Mouse (Mus musculus) midbrain, embryonic 11.5 days (tissue): ENCODE measurements around the gene Cd33. TPM values are rescaled to one million over a fixed set of nuclear protein-coding genes. Genes with fewer than 3 reads are reported as not detected.

Experiments used
- ATAC-seq: fragments of 200-750 bp; cut with Nextera tagmentation; 2 replicates; pipeline ENCODE4 v1.8.0; 2017; ENCODE audit warnings: moderate TSS enrichment, moderate library complexity; ENCODE audit not compliant: low FRiP score
- DNase-seq: peaks from one replicate; pipeline ENCODE4 v3.0.0; 2015; ENCODE audit warnings: low spot score; ENCODE audit errors: missing footprints
- H3K27ac ChIP-seq: fragments of 300-500 bp; sonication (generic); 2 replicates; pipeline ENCODE4 v1.5.1; 2014; ENCODE audit warnings: low read depth, low read length
- H3K27me3 ChIP-seq: fragments of 300-500 bp; sonication (generic); 2 replicates; pipeline ENCODE4 v1.6.1; 2014; ENCODE audit warnings: mild to moderate bottlenecking, low read length, moderate library complexity, mixed read lengths; ENCODE audit not compliant: control insufficient read depth, insufficient read depth
- H3K36me3 ChIP-seq: fragments of 300-500 bp; sonication (generic); 2 replicates; pipeline ENCODE4 v1.6.1; 2014; ENCODE audit warnings: mild to moderate bottlenecking, low read length, moderate library complexity, mixed read lengths; ENCODE audit not compliant: control insufficient read depth, insufficient read depth
- H3K4me1 ChIP-seq: fragments of 300-500 bp; sonication (generic); 2 replicates; pipeline ENCODE4 v1.6.1; 2014; ENCODE audit warnings: low read length; ENCODE audit not compliant: control insufficient read depth, insufficient read depth
- H3K4me2 ChIP-seq: fragments of 300-500 bp; sonication (generic); 2 replicates; pipeline ENCODE4 v1.6.1; 2014; ENCODE audit warnings: mild to moderate bottlenecking, moderate library complexity
- H3K4me3 ChIP-seq: fragments of 300-500 bp; sonication (generic); 2 replicates; pipeline ENCODE4 v1.5.1; 2014; ENCODE audit warnings: low read depth, low read length
- H3K9ac ChIP-seq: fragments of 300-500 bp; sonication (generic); 2 replicates; pipeline ENCODE4 v1.6.1; 2014; ENCODE audit warnings: low read length
- H3K9me3 ChIP-seq: fragments of 300-500 bp; sonication (generic); 2 replicates; pipeline ENCODE4 v1.6.1; 2016; ENCODE audit warnings: low read length; ENCODE audit not compliant: control insufficient read depth
- WGBS: fragments of 180-500 bp; shearing (Covaris S2); extraction: QIAGEN DNeasy Blood & Tissue Kit; methylation state at CpG from one replicate; pipeline ENCODE4 v1.1.7; 2014; 5-methylcytosine and 5-hydroxymethylcytosine counted together
- polyA plus RNA-seq: library from polyadenylated mRNA; unstranded; fragments of >200 nt; fragmentation: Nextera tagmentation; extraction: Ambion mirVana; gene quantifications from 2 replicates; pipeline ENCODE4 v1.2.1, GENCODE M21; 2014

Cd33 gene
- polyA plus RNA-seq, 1 experiment from 2014 or later, result 0.70 TPM

GRCm38 (mm10) chr7:43556901-43557300, 12.7 kb upstream of the Cd33 start:
- no peak for DNase-seq
- H3K4me3 ChIP-seq, result no peak overlapping the region
- ATAC-seq, result no peak
- no peaks in the 10 kb centered on the region for H3K36me3 ChIP-seq
- no peak overlapping the region for H3K4me2 ChIP-seq
- H3K27me3 ChIP-seq, result no peaks in the 10 kb centered on the region
- no peaks in the 10 kb centered on the region for H3K9me3 ChIP-seq
- no peaks in the 10 kb centered on the region for H3K4me1 ChIP-seq
- no peak overlapping the region for H3K27ac ChIP-seq
- no peak overlapping the region for H3K9ac ChIP-seq
- WGBS, result 95% methylated on average over 1 of the region's 1 CpGs

GRCm38 (mm10) chr7:43555351-43555750, 11.1 kb upstream of the Cd33 start:
- Histone ChIP-seq H3K4me1 (no peaks in the 10 kb centered on the region), H3K4me3 (no peak overlapping the region), H3K9me3 (no peaks in the 10 kb centered on the region), H3K36me3 (no peaks in the 10 kb centered on the region), H3K4me2 (no peak overlapping the region), H3K27me3 (no peaks in the 10 kb centered on the region), H3K9ac (no peak overlapping the region), H3K27ac (no peak overlapping the region)
- ATAC-seq (no peak), DNase-seq (no peak)
- WGBS, result 87% methylated on average over 5 of the region's 5 CpGs

- Histone ChIP-seq H3K4me1 (no peaks in the 10 kb centered on the region), H3K36me3 (no peaks in the 10 kb centered on the region), H3K4me3 (no peak overlapping the region), H3K9ac (no peak overlapping the region), H3K9me3 (no peaks in the 10 kb centered on the region), H3K4me2 (no peak overlapping the region), H3K27ac (no peak overlapping the region), H3K27me3 (no peaks in the 10 kb centered on the region)
- whole genome bisulfite sequencing, result 68% methylated on average over 3 of the region's 3 CpGs
- no peak for ATAC-seq
- DNase-seq, result no peak
Measured at GRCm38 (mm10) chr7:43554550-43554949, 10.3 kb upstream of the Cd33 start.

GRCm38 (mm10) chr7:43553153-43553552, 8.9 kb upstream of the Cd33 start:
- Histone ChIP-seq H3K36me3 (no peaks in the 10 kb centered on the region), H3K9ac (no peak overlapping the region), H3K27ac (no peak overlapping the region), H3K27me3 (no peaks in the 10 kb centered on the region), H3K9me3 (no peaks in the 10 kb centered on the region), H3K4me3 (no peak overlapping the region), H3K4me1 (no peaks in the 10 kb centered on the region), H3K4me2 (no peak overlapping the region)
- 76% methylated on average over 4 of the region's 4 CpGs for WGBS
- ATAC-seq (no peak), DNase-seq (no peak)

- H3K4me1 ChIP-seq, result no peaks in the 10 kb centered on the region
- no peak overlapping the region for H3K4me3 ChIP-seq
- no peaks in the 10 kb centered on the region for H3K36me3 ChIP-seq
- no peak for ATAC-seq
- H3K4me2 ChIP-seq, result no peak overlapping the region
- no peaks in the 10 kb centered on the region for H3K9me3 ChIP-seq
- H3K27me3 ChIP-seq, result no peaks in the 10 kb centered on the region
- DNase-seq, result no peak
- no peak overlapping the region for H3K9ac ChIP-seq
- WGBS, result 85% methylated on average over 4 of the region's 4 CpGs
- no peak overlapping the region for H3K27ac ChIP-seq
Measured at GRCm38 (mm10) chr7:43548206-43548605, 4.0 kb upstream of the Cd33 start.

GRCm38 (mm10) chr7:43547666-43548065, 3.4 kb upstream of the Cd33 start:
- ATAC-seq (no peak), DNase-seq (no peak)
- no peaks in the 10 kb centered on the region for H3K27me3 ChIP-seq

GRCm38 (mm10) chr7:43545656-43546545, 1.7 kb upstream of the Cd33 start:
- ATAC-seq (no peak), DNase-seq (no peak)
- 79% methylated on average over 7 of the region's 7 CpGs for WGBS
- H3K4me2 ChIP-seq, result no peak overlapping the region
- no peak overlapping the region for H3K4me3 ChIP-seq
- H3K27me3 ChIP-seq, result no peaks in the 10 kb centered on the region
- no peaks in the 10 kb centered on the region for H3K36me3 ChIP-seq
- H3K4me1 ChIP-seq, result no peaks in the 10 kb centered on the region
- H3K27ac ChIP-seq, result no peak overlapping the region
- H3K9ac ChIP-seq, result no peak overlapping the region
- no peaks in the 10 kb centered on the region for H3K9me3 ChIP-seq

More at GRCm38 (mm10) chr7:43547666-43548065, 3.4 kb upstream of the Cd33 start:
- Histone ChIP-seq H3K27ac (no peak overlapping the region), H3K36me3 (no peaks in the 10 kb centered on the region), H3K9me3 (no peaks in the 10 kb centered on the region), H3K4me1 (no peaks in the 10 kb centered on the region), H3K9ac (no peak overlapping the region), H3K4me2 (no peak overlapping the region), H3K4me3 (no peak overlapping the region)
- WGBS, result 39% methylated on average over 5 of the region's 5 CpGs

- Histone ChIP-seq H3K4me3 (no peak overlapping the region), H3K27ac (no peak overlapping the region), H3K9me3 (no peaks in the 10 kb centered on the region), H3K27me3 (no peaks in the 10 kb centered on the region), H3K36me3 (no peaks in the 10 kb centered on the region), H3K4me1 (no peaks in the 10 kb centered on the region), H3K4me2 (no peak overlapping the region), H3K9ac (no peak overlapping the region)
- 78% methylated on average over 4 of the region's 4 CpGs for WGBS
- DNase-seq (no peak), ATAC-seq (no peak)
Measured at GRCm38 (mm10) chr7:43538524-43538923, 5.7 kb downstream of the Cd33 start.

- Histone ChIP-seq H3K9ac (no peak overlapping the region), H3K4me2 (no peak overlapping the region), H3K4me1 (no peaks in the 10 kb centered on the region), H3K27me3 (no peaks in the 10 kb centered on the region), H3K9me3 (no peaks in the 10 kb centered on the region), H3K4me3 (no peak overlapping the region), H3K27ac (no peak overlapping the region), H3K36me3 (no peaks in the 10 kb centered on the region)
- DNase-seq, result no peak
- ATAC-seq, result no peak
- WGBS, result 83% methylated on average over 9 of the region's 9 CpGs
Measured at GRCm38 (mm10) chr7:43532936-43533505, 11.2 kb downstream of the Cd33 start.
